Mouse (Mus musculus): Measurements from ENCODE around the gene Coq7.

The Coq7 gene

DNA sequence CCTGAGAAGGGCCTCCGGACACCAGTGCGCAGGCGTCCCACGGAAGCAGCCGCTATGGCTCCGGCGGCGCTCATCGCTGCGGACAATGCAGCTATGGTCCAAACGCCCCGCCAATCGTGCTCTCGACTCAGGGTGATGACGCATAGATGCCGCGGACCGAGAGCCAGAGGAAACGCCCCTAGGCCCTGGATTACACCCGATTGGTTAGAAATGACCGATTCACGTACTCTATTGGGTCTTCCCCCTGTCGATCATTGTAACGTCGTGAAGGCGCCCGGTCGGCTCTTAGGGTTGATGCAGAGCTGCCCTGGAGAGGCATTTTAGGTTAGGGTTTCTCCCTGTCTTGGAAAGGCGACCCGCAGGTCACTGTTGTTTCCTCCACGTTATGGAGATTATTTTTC lies at the start of gene Coq7:
Gene Coq7 (minus strand): TSS at position 179 of the 401 bp plus-strand sequence.
- DNase-seq, result peak; percentile 96

DNA sequence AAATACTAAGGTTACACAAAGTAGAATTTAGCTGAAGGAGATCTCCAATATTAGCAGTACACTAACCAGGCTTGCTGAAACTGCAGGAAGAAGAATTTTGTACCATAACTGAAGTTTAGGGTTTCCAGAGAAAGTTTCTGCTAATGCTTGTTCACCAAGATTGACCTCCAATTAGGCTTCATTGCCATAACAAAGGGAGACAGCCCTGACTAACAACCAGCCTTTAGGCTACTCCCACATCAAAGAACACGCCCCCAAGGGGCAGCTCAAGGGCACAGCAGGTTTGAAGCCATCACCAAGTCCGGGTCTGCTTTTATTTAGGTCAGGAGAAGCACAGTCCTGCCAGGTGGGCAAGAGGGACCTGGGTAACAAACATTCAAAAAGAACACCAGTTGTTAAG lies 46.8 kb upstream of the Coq7 start:
- DNase-seq, result no peak

DNA sequence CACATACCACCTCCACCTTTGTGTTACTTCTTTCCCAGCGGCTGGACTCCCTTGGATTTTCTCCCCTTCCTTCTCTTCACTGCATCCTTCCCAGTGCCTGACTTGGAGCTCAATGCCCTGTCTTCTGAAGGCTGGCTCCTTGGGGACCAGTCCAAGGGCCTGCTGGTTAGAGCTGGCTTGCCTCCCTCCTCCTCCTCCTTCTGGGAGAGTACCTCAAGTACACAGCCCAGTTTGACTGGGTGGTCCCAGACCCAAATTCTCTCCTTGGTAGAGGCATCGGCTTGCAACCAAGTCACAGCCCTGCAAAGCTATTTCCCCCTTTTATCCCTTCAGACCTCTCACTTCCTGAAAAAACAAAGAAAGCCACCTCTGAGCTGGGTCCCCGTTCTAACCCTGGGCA lies 45.1 kb upstream of the Coq7 start:
- no peak for DNase-seq

DNA sequence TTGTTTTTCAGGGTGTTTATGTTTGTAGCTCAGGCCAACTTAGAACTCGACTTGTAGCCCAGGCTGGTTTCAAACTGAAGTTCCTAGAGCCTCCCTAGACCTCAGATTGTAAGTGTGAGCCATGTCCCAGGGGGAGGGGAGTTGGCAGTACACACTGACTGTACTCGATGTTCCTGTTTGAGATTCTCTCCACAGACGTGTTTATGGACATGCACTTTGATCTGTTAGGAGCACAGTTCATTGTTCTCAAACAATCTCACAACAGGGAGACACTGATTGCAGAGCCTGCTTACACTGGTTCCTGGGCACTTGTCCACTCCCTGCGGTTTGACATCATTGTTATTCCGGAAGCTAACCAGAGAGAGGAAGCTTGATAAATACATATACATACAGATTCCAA lies 38.9 kb upstream of the Coq7 start:
- no peak for DNase-seq

DNA sequence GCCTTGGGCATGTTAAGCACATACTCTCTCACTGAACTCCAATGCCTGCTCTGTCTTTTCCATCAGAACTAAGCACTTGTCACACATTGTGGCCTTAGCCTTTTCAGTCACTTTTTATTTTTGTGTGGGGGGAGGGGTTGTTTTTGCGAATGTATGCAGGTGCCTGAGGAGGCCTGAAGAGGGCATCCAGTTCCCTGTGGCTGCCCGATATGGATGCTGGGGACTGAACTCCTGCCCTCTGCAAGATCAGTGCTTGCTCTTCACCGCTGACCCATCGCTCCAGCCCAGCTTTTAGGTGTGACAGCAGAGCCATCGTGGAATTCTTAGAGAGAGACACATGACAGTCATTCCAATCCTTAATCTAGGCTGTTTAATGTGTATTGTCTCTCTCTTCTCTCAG lies 38.2 kb upstream of the Coq7 start:
- DNase-seq, result no peak

DNA sequence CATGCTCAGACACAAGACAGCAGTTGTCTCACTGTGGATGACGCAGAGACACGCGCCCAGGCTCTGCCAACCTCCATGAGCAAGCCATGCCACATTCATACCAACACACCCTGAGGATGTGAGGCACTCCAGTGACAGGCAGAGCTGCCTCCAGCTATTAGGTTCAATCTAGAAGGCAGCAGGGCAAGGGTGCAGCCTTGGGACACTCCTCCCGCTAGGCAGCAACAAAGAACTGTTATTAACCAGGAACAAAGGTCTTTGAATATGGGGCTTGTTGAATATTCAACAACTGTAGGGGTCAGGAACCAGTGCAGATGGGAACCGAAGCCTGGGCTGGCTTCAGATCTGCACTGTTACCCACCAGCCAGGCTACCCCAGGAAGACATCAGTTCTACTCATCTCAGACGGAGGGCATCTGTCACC lies 36.0 kb upstream of the Coq7 start:
- DNase-seq, result no peak

DNA sequence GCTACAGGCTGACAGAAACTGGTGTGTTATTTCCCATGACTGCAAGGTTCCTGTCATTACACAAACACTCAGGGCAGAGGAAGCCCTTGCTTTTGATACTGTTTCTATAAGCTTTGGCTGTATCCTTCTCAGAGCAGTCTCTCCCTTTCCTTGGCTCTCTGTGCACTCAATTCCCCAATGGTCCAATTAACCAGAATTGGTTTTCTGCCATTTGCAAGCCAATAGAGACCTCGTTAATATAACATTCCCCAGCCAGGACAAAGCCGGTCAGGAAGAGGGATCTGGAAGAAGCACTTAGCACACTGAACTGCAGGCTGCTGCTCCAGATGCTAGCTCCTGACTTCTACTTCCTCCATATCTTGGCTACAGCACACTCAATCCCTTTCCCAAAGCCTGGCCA lies 21.1 kb upstream of the Coq7 start:
- no peak for DNase-seq

DNA sequence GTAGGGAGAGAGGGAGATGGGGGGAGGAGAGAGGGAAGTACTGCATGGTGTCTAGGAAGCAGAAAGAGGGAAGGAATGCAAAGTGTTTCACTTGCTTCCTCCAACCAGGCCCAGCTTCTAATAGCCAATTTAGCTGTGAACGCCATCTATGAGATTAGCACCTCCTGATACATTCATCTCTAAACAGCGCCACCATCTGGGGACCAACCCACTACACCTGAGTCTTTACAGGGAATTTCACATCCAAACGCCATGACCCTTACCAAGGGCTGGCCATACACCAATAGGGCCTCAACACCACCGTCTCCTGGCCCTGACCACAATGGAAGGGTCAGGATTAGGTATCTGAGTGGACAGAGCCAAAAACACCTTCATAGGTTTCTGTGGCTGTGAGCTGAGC lies 20.7 kb upstream of the Coq7 start:
- DNase-seq, result no peak

DNA sequence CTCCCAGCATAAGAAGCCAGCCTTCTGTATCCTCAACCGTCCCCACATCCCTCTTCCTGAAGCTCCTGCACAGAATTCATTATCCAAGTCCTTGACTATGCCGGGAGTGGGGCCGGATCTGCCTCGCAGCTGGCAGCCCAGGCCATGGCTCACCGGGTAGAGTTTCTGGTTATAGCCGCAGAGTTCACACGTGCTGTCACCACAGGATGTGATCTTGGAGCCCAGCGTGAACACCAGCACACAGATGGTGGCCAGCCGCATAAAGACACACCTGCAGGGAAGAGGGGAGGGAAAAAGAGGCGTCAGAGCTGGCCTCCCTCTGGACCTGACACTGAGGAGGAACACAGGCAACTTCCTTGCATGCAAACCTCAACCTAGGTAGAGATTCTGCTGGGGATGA lies 14.3 kb upstream of the Coq7 start:
- no peak for DNase-seq

DNA sequence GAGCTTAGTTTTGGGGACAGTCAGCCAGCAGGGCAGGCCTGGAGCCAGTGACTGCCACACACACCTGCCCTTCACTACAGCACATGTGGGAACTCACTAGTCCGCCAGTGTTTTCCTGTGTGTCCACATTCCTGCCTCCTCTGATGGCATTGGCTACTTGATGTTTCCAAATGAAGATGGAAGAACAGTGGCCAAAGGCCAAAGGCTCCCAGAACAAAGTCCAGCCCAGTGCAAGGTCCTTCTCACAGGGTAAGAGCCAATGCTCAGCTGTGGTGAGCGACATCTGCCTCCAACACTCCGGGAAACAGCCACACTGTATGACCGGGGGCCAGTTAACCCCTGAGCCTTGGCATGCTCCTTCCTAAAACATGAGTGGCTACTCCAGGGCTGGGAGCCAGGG lies 11.0 kb upstream of the Coq7 start:
- no peak for DNase-seq

DNA sequence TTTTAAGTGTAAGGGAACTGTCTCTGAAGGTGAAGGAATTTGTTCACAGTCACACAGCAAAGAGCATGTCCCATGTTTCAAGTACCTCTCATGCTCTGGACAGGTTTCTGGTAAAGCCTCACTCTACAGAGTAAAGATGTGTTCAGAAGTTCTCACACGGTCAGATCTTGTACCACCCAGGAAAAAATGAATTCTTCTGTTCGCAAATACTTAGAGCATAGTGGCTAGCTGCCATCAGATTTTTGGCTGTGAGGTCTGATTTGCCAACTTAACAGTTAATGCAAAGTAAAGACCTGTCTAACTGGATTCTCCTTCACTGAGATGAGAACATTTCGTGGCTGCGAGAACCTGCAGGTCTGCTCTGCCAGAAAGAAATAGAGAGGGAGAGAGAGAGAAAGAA lies 1.9 kb upstream of the Coq7 start:
- no peak for DNase-seq

DNA sequence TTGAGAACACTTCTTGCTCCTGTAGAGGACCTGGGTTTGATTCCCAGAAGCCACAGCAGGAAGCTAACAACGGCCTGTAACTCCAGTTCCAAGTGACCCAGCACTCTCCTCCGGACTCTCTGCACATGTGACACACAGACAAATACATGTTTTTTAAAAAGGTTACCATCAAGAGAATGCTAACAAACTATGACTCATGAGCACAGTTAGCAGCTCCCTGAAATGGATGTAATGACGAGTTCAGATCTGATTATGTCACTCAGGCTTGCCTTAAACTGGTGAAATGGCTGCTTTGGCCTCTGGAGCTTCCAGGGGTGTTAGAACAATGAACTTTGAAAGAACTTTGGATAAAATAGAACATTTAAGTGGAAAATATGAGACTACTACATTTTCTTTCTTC lies 1.2 kb upstream of the Coq7 start:
- DNase-seq, result no peak

DNA sequence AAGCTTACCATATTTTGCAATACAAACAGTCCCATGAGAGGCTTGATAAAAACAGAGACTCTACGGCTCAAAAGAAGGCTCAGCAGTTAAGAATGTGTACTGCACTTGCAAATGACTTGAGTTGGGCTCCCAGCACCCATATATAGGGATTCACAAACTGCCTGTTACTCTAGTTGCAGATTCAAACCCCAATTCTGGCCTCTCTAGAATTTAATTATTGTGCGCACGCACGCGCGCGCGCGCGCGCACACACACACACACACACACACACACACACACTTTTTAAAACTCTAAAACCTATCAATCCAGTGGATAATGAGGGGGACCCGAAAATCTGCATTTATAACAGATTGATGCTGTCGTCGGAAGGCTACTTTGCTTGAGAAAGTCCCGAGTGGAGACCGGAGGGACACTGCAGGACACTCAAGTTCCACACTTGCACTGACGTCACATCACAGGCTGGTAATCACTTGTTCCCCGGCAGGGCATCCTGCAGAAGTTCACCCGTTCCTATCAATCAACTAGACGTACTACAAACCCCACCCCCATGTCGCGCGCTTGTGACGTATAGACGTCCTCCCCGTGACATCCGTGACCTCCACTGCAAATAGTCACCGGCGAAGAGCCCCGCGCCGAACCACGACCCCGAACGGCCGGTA lies 508 bp downstream of the Coq7 start:
- peak; percentile 98 for DNase-seq

DNA sequence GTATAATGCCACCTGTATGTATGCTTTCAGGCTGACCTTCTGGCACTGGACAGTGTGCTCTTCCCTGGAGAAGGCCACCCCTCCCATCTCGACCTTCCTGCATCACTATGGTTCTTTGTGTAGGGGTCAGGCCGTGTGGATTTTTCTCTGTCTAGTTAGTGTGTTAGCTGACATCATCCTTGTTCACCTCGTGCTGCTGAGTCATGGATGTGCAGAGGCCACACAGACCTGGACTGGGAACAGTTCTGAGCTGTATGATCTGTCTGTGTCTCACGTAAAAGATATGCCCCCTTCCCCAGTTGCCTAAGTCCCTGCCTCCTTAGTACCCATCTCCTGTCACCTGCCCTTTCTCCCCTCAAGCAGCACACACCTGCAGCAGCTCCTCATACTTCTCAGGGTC lies 6.2 kb downstream of the Coq7 start:
- no peak for DNase-seq

DNA sequence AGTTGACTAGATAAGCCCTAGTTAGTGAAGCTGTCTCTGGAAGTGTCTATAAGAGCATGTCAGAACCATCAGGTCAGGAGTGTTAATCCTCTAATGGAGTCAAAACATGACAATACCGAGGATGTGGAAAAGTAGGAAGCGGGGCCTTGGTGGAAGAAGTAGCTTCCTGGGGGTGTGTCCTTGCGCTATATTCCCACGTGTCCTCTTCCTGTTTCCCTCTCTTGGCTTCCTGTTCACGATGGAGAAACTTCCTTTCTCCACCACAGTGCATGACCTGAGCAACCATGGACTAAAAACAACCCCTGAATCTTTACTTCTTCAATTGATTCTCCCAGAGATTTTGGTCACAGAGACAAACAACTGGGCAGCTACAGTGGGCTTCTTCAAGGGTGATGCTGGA lies 11.1 kb downstream of the Coq7 start:
- no peak for DNase-seq

DNA sequence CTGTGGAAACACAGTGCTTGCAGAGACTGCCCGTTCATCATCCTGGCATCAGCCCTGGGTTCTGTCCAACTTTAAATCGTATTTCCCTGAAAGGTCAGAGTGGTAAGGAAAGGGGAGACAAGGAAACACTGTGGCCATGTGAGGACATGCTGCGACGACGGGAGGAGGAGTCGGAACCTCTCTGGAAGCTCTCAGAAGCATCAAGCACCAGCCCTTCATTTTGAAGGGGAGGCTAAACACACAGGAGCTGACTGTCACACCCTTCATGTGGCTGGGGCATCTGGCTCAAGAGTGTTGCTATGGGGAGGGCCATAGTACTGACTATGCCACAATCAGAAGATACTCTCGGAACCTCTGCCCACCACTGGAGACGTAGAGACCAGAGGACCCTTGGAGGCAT lies 13.5 kb downstream of the Coq7 start:
- no peak for DNase-seq

DNA sequence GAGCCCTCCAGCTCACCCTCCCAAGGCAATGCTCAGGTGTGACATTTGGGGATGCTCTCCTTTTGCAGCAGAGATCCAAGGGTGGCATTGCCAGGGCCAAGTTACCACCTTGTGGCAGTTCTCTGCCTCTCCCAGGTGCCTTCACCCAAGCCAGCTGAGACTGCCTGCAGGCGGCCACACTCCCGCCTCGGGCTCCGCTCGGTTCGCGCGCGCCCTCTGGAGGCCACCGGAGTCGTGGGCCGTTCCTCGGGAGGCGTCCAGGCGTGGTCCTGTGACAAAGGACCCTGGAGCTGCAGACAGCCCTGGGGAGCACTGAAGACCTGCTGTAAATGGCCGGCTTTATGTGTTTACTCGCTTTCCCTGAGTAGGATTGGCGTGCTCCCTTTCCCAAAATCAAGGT lies 14.5 kb downstream of the Coq7 start:
- DNase-seq, result peak; percentile 92

DNA sequence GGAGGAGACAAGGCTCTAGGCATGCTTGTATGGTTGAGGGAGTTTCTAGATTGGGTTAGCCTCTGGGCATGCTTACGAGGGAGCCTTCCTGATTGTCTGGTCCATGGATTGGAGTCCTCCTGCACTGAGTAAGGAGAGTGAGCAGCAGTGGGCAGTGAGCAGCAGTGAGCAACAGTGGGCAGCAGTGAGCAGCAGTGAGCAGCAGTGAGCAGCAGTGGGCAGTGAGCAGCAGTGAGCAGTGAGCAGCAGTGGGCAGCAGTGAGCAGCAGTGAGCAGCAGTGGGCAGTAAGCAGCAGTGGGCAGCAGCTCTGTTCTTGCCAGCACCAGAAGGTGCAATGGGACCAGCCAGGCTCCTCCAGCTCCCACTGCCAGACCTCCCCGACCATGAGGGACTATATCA lies 15.3 kb downstream of the Coq7 start:
- peak; percentile 38 for DNase-seq

DNA sequence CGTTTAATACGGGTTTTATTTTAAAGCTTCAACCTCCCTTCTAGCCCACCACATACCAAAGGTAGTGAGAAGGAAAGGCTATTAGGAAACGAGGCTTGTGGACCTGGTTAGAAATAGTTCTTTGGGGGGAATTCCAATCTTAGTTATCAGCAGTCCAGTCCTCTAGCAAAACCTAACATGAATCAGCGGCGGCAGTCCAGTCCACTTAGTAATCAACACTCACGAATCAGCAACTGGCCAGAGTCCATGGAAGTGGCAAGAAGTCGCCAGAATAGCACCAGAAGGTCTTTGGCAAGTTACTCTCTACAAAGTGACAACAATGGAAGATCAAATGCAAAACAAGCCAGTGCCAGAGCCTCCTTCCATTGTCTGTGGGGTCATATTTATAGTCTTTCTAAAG lies 24.6 kb downstream of the Coq7 start:
- DNase-seq, result no peak

DNA sequence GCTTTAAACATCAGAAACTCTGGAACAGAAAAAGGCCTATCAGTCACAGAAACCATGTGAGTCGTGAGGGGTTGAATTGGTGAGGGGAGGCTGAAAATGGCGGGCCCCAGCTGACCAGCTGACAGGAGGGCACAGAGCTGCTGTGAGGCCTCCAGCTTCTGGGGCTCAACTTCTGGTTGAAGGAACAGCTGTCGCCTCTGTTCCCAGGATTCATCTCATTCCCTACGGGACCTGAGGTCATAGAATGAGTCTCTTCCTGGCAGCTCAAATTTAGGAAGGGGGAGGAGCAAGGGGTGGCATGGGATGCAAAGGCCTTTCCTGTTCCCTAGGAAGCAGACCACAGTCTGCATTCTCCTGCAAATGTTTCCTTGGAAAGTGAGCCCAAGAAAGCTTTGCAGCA lies 29.3 kb downstream of the Coq7 start:
- DNase-seq, result no peak

DNA sequence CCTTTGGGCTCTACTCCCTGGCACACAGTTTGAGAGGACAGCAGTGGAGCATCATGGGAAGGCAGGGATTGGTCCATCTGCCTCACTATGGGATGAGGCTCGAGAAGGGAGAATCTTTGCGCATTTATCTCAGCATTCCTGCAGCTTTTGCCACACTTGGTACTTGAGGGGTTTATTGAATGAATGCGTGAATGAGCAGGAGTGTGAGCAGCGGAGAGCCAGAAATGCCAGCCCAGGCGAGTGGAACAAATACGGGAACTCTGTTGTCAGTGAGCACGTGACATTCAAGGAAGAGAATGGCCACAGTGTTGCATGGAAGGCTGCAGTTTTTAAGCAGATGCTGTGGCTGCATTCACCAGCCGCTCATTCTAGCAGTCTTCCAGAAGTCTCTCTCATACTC lies 30.8 kb downstream of the Coq7 start:
- no peak for DNase-seq

DNA sequence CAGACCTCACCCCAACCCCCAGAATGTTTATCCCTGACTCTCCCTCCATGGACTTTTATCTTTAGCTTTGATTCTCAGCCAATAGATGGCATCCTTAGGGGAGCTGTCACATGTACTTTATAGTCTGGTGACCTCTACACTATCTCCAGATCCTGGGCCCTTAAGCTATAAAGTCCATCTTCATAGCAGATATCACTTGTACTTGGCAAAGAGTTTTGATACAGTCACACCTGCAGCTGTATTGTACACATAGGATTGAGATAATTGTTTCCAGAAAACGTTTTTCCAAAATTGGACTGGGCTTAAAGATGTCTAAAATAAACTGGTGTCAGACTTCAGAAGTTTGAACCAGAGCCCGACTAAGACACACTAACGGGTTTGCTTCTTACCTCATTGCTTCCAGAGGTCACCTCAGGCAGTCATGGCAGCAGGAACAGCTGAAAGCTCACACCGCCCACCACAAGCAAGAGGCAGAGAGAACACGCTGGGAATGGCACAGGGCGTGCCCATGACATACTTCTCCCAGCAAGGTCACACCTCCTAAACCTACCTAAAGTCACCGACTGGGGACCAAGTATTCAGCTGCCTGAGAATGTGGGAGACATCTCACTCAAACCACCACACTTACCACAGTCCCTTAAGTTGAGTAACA lies 33.2 kb downstream of the Coq7 start:
- DNase-seq, result no peak

DNA sequence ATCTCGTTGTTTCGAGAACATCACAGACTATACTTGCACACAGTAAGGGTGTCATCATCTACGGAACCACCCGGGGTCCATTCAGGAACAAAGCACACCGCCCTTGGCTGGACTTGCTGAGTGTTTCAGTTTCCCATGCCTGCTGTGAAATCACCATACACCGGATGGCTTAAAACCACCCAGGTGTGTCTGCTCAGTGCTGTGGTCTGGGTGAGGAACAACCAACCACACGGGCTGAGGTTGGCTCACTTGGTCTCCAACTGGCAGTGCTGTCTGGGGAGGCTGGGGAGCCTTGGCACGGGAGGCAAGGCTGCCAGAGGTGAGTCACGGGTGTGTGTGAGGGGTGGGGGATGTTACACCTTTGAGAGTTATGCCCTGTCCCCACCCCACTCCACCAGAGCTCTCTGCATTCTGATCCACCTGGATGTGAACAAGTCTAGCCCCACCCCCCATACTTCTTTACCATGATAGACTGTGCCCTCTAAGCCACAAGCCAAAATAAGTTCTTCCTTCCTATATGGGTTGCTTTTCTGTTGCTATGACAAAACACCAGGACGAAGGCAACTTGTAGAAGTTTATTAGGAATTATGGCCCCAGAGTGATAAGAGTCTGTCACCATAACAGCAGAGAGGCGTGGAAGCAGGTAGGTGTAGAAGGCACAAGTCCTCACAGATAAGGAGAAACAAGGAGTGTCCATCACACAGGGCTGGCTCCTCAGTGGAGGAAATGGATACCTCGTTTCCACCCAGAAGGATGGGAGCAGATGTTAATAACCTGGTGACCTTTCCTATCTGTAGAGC lies 34.0 kb downstream of the Coq7 start:
- DNase-seq, result no peak

DNA sequence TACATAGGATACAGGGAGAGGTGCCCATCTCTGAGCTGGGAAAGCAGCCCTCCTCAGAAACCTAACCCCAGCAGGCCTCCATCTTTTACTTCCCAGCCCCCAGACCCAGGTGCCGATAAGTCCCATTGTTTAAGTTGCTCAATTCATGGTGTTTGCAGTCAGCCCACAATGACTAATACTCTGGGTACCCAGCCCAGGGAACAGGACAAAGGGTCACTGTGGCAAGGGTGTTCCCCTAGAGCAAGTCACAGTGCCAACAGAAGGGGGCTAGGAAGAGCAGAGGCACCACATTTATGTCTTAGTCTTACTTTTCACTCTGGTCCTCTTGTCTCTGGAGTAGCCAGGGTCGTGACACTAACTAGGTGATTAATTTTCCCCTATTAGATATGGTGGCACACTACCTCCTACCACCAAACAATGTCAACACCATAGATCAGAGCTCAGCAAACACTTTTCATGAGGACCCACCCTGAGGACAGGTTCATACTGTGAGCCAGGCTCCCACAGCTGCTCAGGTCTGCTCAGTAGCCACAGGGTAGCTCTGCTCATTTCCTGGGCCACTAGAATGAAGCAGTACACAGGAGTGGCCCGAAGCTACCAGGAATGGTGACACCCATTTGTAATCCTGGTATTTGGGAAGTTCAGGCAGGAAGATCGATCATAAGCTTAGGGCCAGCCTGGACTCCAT lies 38.1 kb downstream of the Coq7 start:
- DNase-seq, result no peak

Measured in kidney, postnatal 10 days (tissue).